Mouse (Mus musculus): Measurements from ENCODE around the gene Cdc42ep4. TPM values are rescaled to one million over a fixed set of nuclear protein-coding genes. Genes with fewer than 3 reads are reported as not detected.

Cdc42ep4 gene
- polyA plus RNA-seq (2014; fragmentation: Nextera tagmentation; extraction: Ambion mirVana) = 51.5 and 51.6 TPM in 2 replicates

DNA sequence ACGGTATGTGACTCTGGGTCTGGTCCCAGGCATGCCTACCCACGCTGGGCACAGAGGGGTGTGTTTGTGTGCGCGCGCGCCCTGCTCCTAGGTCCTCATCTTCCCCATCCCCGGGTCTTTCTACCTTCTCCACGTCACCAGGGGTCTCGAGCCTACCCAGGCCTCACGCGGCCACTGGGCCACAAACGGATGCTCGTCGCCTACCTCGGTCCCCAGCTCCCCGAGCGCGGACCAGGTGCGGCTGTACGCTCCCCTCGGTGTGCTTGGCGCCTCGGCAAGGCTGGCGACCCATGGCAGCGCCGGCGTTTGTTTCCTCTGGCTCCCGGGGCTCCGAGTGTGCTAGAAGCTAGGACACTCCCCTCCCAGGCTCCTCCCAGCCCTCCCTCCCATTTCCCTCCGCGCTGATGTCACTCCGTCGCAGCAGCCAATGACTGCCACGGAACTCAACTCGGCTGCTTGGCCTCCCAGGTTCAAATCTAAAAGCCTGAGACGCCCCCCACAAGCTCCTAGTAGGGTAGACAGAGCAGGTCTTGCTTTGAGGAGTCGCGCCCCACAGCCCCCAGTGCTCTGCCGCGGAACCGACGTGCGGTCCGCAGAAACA is at the start of gene Cdc42ep4:
TSS of gene Cdc42ep4 (minus strand) at position 398 of the 601 bp plus-strand sequence.
- Histone ChIP-seq H3K27ac (ENCODE audit: low read length) (peak within 1 kb of the TSS; percentile 90), H3K4me2 (replicated peaks; ENCODE audit: low read depth, low read length) (peak within 1 kb of the TSS; percentile 76), H3K9ac (replicated peaks; ENCODE audit: low read depth, low read length) (peak within 1 kb of the TSS; percentile 94), H3K9me3 (ENCODE audit: control insufficient read depth, low read depth, low read length) (no peaks in the 10 kb centered on the region), H3K4me1 (ENCODE audit: control insufficient read depth, insufficient read depth, low read length) (peaks cover 34% of the 10 kb centered on the region), H3K4me3 (ENCODE audit: low read depth, low read length) (peak within 1 kb of the TSS; percentile 96), H3K36me3 (ENCODE audit: control insufficient read depth, insufficient read depth, low read length) (peaks cover 6% of the 10 kb centered on the region; the same call in 1 of the 2 replicates), H3K27me3 (ENCODE audit: control insufficient read depth, insufficient read depth, low read length) (no peaks in the 10 kb centered on the region)
- WGBS = under 1% methylated on average over 44 of the region's 44 CpGs
- peak; percentile 75 for ATAC-seq (ENCODE audit: insufficient number of reproducible peaks, insufficient read depth, low FRiP score, low read depth)

DNA sequence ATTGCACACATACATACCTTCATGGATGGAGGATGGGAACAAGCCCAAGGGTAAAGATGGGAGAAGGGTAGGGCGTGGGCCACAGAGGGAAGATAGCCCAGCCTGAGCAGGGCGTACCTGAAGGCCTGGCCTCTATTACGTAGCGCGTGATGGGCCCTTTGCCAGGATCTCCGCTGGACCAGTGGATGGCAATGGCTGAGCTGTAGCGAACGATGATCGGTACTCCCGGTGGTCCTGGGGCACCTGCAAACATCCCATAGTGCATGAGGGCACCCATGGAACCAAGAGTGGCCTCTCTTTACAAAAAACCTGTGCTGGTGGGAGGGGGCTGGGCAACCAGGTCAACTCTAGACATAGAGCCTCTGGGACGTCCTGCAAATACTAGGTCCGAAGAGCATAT is 48.3 kb upstream of the Cdc42ep4 start:
- no peak for ATAC-seq (ENCODE audit: insufficient number of reproducible peaks, insufficient read depth, low FRiP score, low read depth)

DNA sequence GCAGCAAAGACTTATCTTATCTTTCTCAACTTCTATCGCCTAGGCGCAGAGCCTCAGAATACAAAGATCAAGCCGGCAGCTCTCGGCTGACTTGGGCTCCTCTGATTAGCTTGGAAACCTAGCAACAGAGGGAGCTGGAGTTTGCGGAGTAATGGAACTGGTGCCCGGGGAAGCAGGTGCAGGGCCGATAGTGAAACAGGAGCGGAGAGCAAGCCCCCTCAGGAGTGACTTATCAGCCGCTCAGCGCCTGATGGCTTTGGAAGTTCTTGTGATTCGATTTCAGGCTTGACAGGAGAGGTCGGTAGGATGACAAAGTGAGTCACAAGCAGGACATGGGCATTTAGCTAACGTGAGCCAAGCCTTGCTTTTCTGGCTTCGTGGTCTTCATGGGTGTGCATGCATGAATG is 47.4 kb upstream of the Cdc42ep4 start:
- ATAC-seq (ENCODE audit: insufficient number of reproducible peaks, insufficient read depth, low FRiP score, low read depth) = peak; percentile 73
- Histone ChIP-seq H3K9me3 (ENCODE audit: control insufficient read depth, low read depth, low read length) (no peaks in the 10 kb centered on the region), H3K4me3 (ENCODE audit: low read depth, low read length) (no peak overlapping the region), H3K27me3 (ENCODE audit: control insufficient read depth, insufficient read depth, low read length) (no peaks in the 10 kb centered on the region), H3K36me3 (ENCODE audit: control insufficient read depth, insufficient read depth, low read length) (no peaks in the 10 kb centered on the region), H3K4me2 (replicated peaks; ENCODE audit: low read depth, low read length) (no peak overlapping the region), H3K27ac (ENCODE audit: low read length) (0 out of 2 replicates have a peak overlapping the region, but pooled peaks have one; percentile 22), H3K9ac (replicated peaks; ENCODE audit: low read depth, low read length) (no peak overlapping the region), H3K4me1 (ENCODE audit: control insufficient read depth, insufficient read depth, low read length) (peaks cover 19% of the 10 kb centered on the region; the same call in 1 of the 2 replicates)
- 53% methylated on average over 14 of the region's 14 CpGs for WGBS

More for the DNA sequence above, 48.3 kb upstream of the Cdc42ep4 start:
- H3K4me2 ChIP-seq (replicated peaks; ENCODE audit: low read depth, low read length) = no peak overlapping the region
- no peak overlapping the region for H3K27ac ChIP-seq (ENCODE audit: low read length)
- 96% methylated on average over 12 of the region's 12 CpGs for WGBS
- H3K9ac ChIP-seq (replicated peaks; ENCODE audit: low read depth, low read length) = no peak overlapping the region
- no peaks in the 10 kb centered on the region for H3K36me3 ChIP-seq (ENCODE audit: control insufficient read depth, insufficient read depth, low read length)
- no peak overlapping the region for H3K4me3 ChIP-seq (ENCODE audit: low read depth, low read length)
- peaks cover 19% of the 10 kb centered on the region; the same call in 1 of the 2 replicates for H3K4me1 ChIP-seq (ENCODE audit: control insufficient read depth, insufficient read depth, low read length)
- H3K9me3 ChIP-seq (ENCODE audit: control insufficient read depth, low read depth, low read length) = no peaks in the 10 kb centered on the region
- no peaks in the 10 kb centered on the region for H3K27me3 ChIP-seq (ENCODE audit: control insufficient read depth, insufficient read depth, low read length)

DNA sequence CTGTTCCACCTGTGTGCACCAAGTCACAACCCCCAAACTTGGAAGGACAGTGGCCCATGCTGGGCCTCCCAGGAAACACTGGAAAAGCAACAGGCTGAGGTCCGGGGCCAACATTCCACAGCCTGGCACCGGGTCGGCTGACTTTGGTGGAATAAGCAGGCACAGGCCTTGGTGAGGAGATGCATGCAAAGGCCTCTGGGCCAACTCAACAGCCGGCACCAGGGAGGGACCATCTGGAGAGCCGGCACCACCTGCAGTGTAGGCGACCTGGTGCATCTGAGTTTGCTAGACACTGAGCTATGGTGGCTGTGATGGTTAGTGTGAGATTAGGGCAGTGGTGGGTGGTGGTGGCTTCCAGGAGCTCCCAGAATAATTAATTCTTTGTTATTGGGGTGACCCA is 46.3 kb upstream of the Cdc42ep4 start:
- 73% methylated on average over 6 of the region's 6 CpGs for WGBS
- no peaks in the 10 kb centered on the region for H3K9me3 ChIP-seq (ENCODE audit: control insufficient read depth, low read depth, low read length)
- H3K36me3 ChIP-seq (ENCODE audit: control insufficient read depth, insufficient read depth, low read length) = no peaks in the 10 kb centered on the region
- ATAC-seq (ENCODE audit: insufficient number of reproducible peaks, insufficient read depth, low FRiP score, low read depth) = no peak
- no peak overlapping the region for H3K27ac ChIP-seq (ENCODE audit: low read length)
- 0 out of 2 replicates have a peak overlapping the region, but pooled peaks have one; percentile 18 for H3K9ac ChIP-seq (replicated peaks; ENCODE audit: low read depth, low read length)
- no peak overlapping the region for H3K4me2 ChIP-seq (replicated peaks; ENCODE audit: low read depth, low read length)
- H3K27me3 ChIP-seq (ENCODE audit: control insufficient read depth, insufficient read depth, low read length) = no peaks in the 10 kb centered on the region
- H3K4me1 ChIP-seq (ENCODE audit: control insufficient read depth, insufficient read depth, low read length) = peaks cover 19% of the 10 kb centered on the region; the same call in 1 of the 2 replicates
- H3K4me3 ChIP-seq (ENCODE audit: low read depth, low read length) = no peak overlapping the region

DNA sequence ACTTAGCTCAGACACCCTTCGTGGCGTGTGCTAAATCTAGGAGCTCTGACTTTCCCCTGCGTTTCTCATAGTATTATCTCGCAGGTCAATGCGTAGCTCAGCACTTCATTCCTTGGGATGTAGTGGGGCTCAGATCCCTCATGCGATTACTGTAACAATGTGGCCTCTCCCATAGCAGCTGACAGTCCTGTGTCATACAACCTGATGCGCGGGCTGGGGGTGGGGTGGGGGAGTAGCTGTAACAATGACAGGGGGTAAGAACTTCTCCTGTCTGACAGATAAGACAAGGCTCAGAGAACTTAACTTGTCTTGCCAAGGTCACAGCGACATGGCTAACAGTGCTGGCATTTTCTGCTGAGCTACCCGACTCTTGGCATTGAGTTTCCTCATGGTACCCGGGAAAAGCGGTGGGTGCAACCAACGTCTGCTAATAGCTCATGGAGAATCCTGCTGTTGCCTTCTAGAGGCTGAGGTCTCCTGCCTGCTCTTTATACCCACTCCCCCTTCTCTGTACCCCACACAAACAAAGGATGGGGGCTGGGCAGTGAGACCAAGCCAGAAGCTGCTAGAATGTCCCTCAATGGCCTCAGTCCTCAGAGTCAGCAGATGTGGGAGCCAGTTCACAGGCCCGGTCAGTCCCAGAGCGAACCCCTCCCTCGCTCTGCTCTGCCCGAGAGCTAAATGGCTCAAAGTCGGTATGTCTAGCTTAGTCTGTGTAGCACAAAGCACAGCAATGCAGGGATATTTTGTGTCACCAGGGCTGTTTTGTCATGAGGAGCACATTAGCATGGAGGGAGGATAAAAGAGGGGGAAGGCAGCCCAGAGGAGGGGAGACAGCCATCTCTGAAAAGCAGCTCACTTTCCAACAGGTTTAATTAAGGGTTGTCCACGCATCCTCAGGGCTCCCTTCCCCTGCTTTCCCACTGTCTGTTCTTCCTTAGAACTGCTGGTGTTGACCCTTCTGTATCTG is 45.6 kb upstream of the Cdc42ep4 start:
- Histone ChIP-seq H3K9me3 (ENCODE audit: control insufficient read depth, low read depth, low read length) (no peaks in the 10 kb centered on the region), H3K36me3 (ENCODE audit: control insufficient read depth, insufficient read depth, low read length) (no peaks in the 10 kb centered on the region), H3K4me3 (ENCODE audit: low read depth, low read length) (no peak overlapping the region), H3K4me2 (replicated peaks; ENCODE audit: low read depth, low read length) (no peak overlapping the region), H3K27ac (ENCODE audit: low read length) (no peak overlapping the region), H3K4me1 (ENCODE audit: control insufficient read depth, insufficient read depth, low read length) (peaks cover 15% of the 10 kb centered on the region; the same call in 1 of the 2 replicates), H3K9ac (replicated peaks; ENCODE audit: low read depth, low read length) (0 out of 2 replicates have a peak overlapping the region, but pooled peaks have one; percentile 18), H3K27me3 (ENCODE audit: control insufficient read depth, insufficient read depth, low read length) (no peaks in the 10 kb centered on the region)
- WGBS = 73% methylated on average over 19 of the region's 19 CpGs
- no peak for ATAC-seq (ENCODE audit: insufficient number of reproducible peaks, insufficient read depth, low FRiP score, low read depth)

DNA sequence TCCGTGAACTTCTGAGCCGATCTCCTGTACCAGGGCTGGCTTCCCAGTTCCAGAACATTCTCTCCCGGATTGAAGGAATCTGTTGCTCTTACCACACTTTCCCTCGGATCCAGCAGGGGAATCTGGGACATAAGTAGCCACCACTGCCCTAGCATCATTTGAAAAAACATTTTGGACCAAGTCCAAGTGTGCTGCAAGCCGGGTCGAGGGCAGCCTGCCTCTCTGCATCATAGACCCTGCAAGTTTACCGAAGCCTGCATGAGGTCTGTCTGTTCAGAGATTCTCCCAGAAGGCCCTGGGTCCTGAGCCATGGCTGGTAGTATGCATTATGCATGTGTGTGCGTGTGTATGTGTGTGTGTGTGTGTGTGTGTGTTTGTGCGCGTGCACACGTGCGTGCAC is 44.2 kb upstream of the Cdc42ep4 start:
- no peak for ATAC-seq (ENCODE audit: insufficient number of reproducible peaks, insufficient read depth, low FRiP score, low read depth)
- no peak overlapping the region for H3K9ac ChIP-seq (replicated peaks; ENCODE audit: low read depth, low read length)

DNA sequence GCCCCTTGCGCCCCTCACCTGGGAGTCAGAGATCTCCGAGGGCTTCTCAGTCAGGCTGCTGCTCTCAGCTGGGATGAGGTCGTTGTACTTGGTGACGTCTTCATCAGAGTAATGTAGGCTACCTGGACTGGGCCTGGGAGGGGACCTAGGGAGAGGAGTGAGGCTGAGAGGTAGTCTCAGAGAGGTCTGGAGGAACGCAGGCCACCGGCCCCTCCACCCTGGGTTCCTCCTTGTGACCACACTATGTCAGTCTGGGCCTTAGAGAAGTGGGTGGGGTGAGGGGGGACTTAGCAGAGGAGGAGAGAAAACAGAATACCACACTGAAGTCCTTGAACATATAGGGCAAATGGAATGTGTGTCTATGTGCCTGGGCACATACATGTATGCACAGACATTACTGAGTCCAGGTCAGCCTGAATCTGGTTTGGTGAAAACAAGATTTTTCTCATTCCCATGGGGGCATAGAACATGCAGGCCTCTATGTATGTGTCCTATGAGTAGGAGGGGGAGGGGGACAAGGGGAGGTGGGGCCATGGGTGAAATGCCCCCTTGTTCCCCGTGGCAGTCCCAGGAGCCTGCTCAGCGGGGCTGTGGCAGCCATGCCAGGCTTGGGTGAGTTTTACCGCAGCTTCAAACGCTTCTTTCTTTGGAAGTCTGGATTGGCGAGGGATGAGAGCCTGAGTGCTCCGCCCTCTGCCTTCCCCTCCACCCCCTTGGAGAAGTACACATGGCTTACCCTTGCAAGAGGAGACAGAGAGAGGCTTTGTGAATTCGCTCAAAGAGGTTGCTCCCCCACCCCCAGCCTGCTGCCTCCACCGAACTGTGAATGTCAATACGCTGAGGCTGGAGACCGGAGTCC is 39.9 kb upstream of the Cdc42ep4 start:
- peak; percentile 35; the same call in 1 of the 2 replicates for ATAC-seq (ENCODE audit: insufficient number of reproducible peaks, insufficient read depth, low FRiP score, low read depth)
- peaks cover 21% of the 10 kb centered on the region for H3K4me1 ChIP-seq (ENCODE audit: control insufficient read depth, insufficient read depth, low read length)

More for the DNA sequence above, 44.2 kb upstream of the Cdc42ep4 start:
- Histone ChIP-seq H3K4me2 (replicated peaks; ENCODE audit: low read depth, low read length) (no peak overlapping the region), H3K9me3 (ENCODE audit: control insufficient read depth, low read depth, low read length) (no peaks in the 10 kb centered on the region), H3K27ac (ENCODE audit: low read length) (no peak overlapping the region), H3K27me3 (ENCODE audit: control insufficient read depth, insufficient read depth, low read length) (no peaks in the 10 kb centered on the region), H3K36me3 (ENCODE audit: control insufficient read depth, insufficient read depth, low read length) (no peaks in the 10 kb centered on the region), H3K4me3 (ENCODE audit: low read depth, low read length) (no peak overlapping the region), H3K4me1 (ENCODE audit: control insufficient read depth, insufficient read depth, low read length) (peaks cover 14% of the 10 kb centered on the region)
- 76% methylated on average over 12 of the region's 12 CpGs for WGBS

More for the DNA sequence above, 39.9 kb upstream of the Cdc42ep4 start:
- H3K9me3 ChIP-seq (ENCODE audit: control insufficient read depth, low read depth, low read length) = no peaks in the 10 kb centered on the region
- WGBS = 47% methylated on average over 16 of the region's 16 CpGs
- H3K9ac ChIP-seq (replicated peaks; ENCODE audit: low read depth, low read length) = no peak overlapping the region
- no peaks in the 10 kb centered on the region for H3K27me3 ChIP-seq (ENCODE audit: control insufficient read depth, insufficient read depth, low read length)
- no peaks in the 10 kb centered on the region for H3K36me3 ChIP-seq (ENCODE audit: control insufficient read depth, insufficient read depth, low read length)
- H3K4me3 ChIP-seq (ENCODE audit: low read depth, low read length) = no peak overlapping the region
- peak overlapping the region; percentile 39 for H3K27ac ChIP-seq (ENCODE audit: low read length)
- H3K4me2 ChIP-seq (replicated peaks; ENCODE audit: low read depth, low read length) = no peak overlapping the region
